Mouse (Mus musculus) right cerebral cortex, postnatal 4 days (tissue): ENCODE results near the gene Ttll13.

Experiments used
- DNase-seq: peaks from one replicate; pipeline ENCODE4 v3.0.0-alpha.2; 2022

Ttll13 gene

GRCm38 (mm10) chr7:80268897-80269750, 22.9 kb downstream of the Ttll13 start, which contains the start of gene Vps33b:
TSS of gene Vps33b (plus strand) at chr7:80269649.
- peak; percentile 98 for DNase-seq

- DNase-seq: no peak
These were observed 23.6 kb downstream of the Ttll13 start for GRCm38 (mm10) chr7:80269751-80270255.

- no peak for DNase-seq
These were observed 27.3 kb downstream of the Ttll13 start for GRCm38 (mm10) chr7:80273456-80273855.

- no peak for DNase-seq
These were observed 30.2 kb downstream of the Ttll13 start for GRCm38 (mm10) chr7:80276374-80276773.

- no peak for DNase-seq
These were observed 33.9 kb downstream of the Ttll13 start for GRCm38 (mm10) chr7:80280032-80280431.

GRCm38 (mm10) chr7:80280998-80281397, 34.8 kb downstream of the Ttll13 start:
- DNase-seq: no peak

- no peak for DNase-seq
These were observed 35.5 kb downstream of the Ttll13 start for GRCm38 (mm10) chr7:80281646-80282045.

GRCm38 (mm10) chr7:80283226-80283918, 37.2 kb downstream of the Ttll13 start:
- no peak for DNase-seq

GRCm38 (mm10) chr7:80284391-80284790, 38.2 kb downstream of the Ttll13 start:
- no peak for DNase-seq

- no peak for DNase-seq
These were observed 39.5 kb downstream of the Ttll13 start for GRCm38 (mm10) chr7:80285725-80286124.

- no peak for DNase-seq
These were observed 41.6 kb downstream of the Ttll13 start for GRCm38 (mm10) chr7:80287736-80288135.

- peak; percentile 98 for DNase-seq
These were observed 48.0 kb downstream of the Ttll13 start, which contains the start of gene Prc1 for GRCm38 (mm10) chr7:80294062-80294763. TSS of gene Prc1 (plus strand) at chr7:80294450.

GRCm38 (mm10) chr7:80294764-80295648, 48.8 kb downstream of the Ttll13 start:
- no peak for DNase-seq

GRCm38 (mm10) chr7:80296462-80296861, 50.3 kb downstream of the Ttll13 start:
- DNase-seq: no peak

- no peak for DNase-seq
These were observed 50.9 kb downstream of the Ttll13 start for GRCm38 (mm10) chr7:80297041-80297440.

- DNase-seq: no peak
These were observed 52.6 kb downstream of the Ttll13 start for GRCm38 (mm10) chr7:80298754-80299153.

- no peak for DNase-seq
These were observed 53.4 kb downstream of the Ttll13 start for GRCm38 (mm10) chr7:80299568-80299967.

- DNase-seq: no peak
These were observed 55.3 kb downstream of the Ttll13 start for GRCm38 (mm10) chr7:80301522-80301921.

GRCm38 (mm10) chr7:80307766-80308165, 61.6 kb downstream of the Ttll13 start:
- no peak for DNase-seq
